Mouse (Mus musculus): ENCODE measurements around the gene Kcnh5. TPM values are rescaled to one million over a fixed set of nuclear protein-coding genes. Genes with fewer than 3 reads are reported as not detected.

Gene Kcnh5
- total RNA-seq, 2 experiments from 2014 or later, result not detected

Other genes starting within 250 kb of the Kcnh5 start
- gene Rhoj, start 131.0 kb upstream of the Kcnh5 start, total RNA-seq (2021), result 10 to 100 TPM; 28.3 to 37.8 TPM
- gene Gphb5, start 239.4 kb upstream of the Kcnh5 start, total RNA-seq (2021), result not detected